Mouse (Mus musculus) limb, embryonic 12.5 days (tissue): ENCODE data around the gene Cacna1f. TPM values are rescaled to one million over a fixed set of nuclear protein-coding genes. Genes with fewer than 3 reads are reported as not detected.

ENCODE experiments used
- ATAC-seq: fragments of 200-750 bp; cut with Nextera tagmentation; 2 replicates; pipeline ENCODE4 v1.8.0; 2017; ENCODE audit warnings: low read depth, moderate TSS enrichment; ENCODE audit not compliant: insufficient number of reproducible peaks, insufficient read depth, low FRiP score, low TSS enrichment
- H3K27ac ChIP-seq: fragments of 300-500 bp; sonication (generic); 2 replicates; pipeline ENCODE4 v1.5.1; 2016; ENCODE audit warnings: mild to moderate bottlenecking, moderate library complexity
- H3K27me3 ChIP-seq: fragments of 300-500 bp; sonication (generic); 2 replicates; pipeline ENCODE4 v1.6.1; 2016; ENCODE audit warnings: mild to moderate bottlenecking, moderate library complexity
- H3K36me3 ChIP-seq: fragments of 300-500 bp; sonication (generic); 2 replicates; pipeline ENCODE4 v1.6.1; 2016; ENCODE audit warnings: mild to moderate bottlenecking, moderate library complexity
- H3K4me1 ChIP-seq: fragments of 300-500 bp; sonication (generic); replicated peaks from 2 replicates; pipeline ENCODE4 v1.6.1; 2016
- H3K4me2 ChIP-seq: fragments of 300-500 bp; sonication (generic); 2 replicates; pipeline ENCODE4 v1.6.1; 2016; ENCODE audit warnings: mild to moderate bottlenecking, moderate library complexity
- H3K4me3 ChIP-seq: fragments of 300-500 bp; sonication (generic); replicated peaks from 2 replicates; pipeline ENCODE4 v1.5.1; 2016; ENCODE audit warnings: mild to moderate bottlenecking
- H3K9ac ChIP-seq: fragments of 300-500 bp; sonication (generic); replicated peaks from 2 replicates; pipeline ENCODE4 v1.6.1; 2016; ENCODE audit warnings: mild to moderate bottlenecking, moderate library complexity
- H3K9me3 ChIP-seq: fragments of 300-500 bp; sonication (generic); 2 replicates; pipeline ENCODE4 v1.6.1; 2016; ENCODE audit warnings: mild to moderate bottlenecking, moderate library complexity
- WGBS: fragments of 180-500 bp; shearing (Covaris S2); methylation state at CpG from one replicate; pipeline ENCODE4 v1.1.7; 2016; 5-methylcytosine and 5-hydroxymethylcytosine counted together
- polyA plus RNA-seq: library from polyadenylated mRNA; unstranded; fragments of >200 nt; fragmentation: Nextera tagmentation; extraction: Ambion mirVana; gene quantifications from 2 replicates; pipeline ENCODE4 v1.2.1, GENCODE M21; 2016

Cacna1f gene
- polyA plus RNA-seq, 1 experiment from 2014 or later: not detected

DNA sequence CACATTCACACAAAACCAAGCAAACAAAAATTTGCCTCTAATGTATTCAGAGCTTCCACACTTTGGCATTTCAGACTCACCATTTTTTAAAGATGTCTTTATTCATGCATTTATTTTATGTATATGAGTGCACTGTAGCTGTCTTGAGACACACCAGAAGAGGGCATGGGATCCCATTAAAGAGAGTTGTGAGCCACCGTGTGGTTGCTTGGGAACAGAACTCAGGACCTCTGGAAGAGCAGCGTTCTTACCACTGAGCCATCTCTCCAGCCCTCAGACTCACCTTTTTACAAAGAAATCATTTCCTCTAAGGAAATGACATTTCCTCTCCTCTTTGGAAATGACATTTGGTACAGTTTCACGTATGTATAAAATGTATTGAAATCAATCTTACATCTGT lies 72.1 kb downstream of the Cacna1f start:
- Histone ChIP-seq H3K4me2 (no peak overlapping the region), H3K9ac (no peak overlapping the region), H3K27me3 (no peaks in the 10 kb centered on the region), H3K27ac (no peak overlapping the region), H3K4me3 (no peak overlapping the region), H3K9me3 (0 out of 2 replicates have a peak, but pooled peaks cover 4% of the 10 kb centered on the region), H3K4me1 (0 out of 2 replicates have a peak, but pooled peaks cover 2% of the 10 kb centered on the region), H3K36me3 (no peaks in the 10 kb centered on the region)
- 38% methylated on average over 3 of the region's 3 CpGs for WGBS
- ATAC-seq: no peak

- Histone ChIP-seq H3K36me3 (no peaks in the 10 kb centered on the region), H3K9me3 (0 out of 2 replicates have a peak, but pooled peaks cover 4% of the 10 kb centered on the region), H3K4me1 (no peaks in the 10 kb centered on the region), H3K4me3 (peak overlapping the region; percentile 24), H3K27ac (no peak overlapping the region), H3K4me2 (peak overlapping the region; percentile 51), H3K9ac (no peak overlapping the region), H3K27me3 (no peaks in the 10 kb centered on the region)
- peak; percentile 92 for ATAC-seq
- WGBS: 18% methylated on average over 27 of the region's 27 CpGs
These were observed 72.6 kb downstream of the Cacna1f start for GRCm38 (mm10) chrX:7679405-7680056.

GRCm38 (mm10) chrX:7680057-7680412 lies 73.2 kb downstream of the Cacna1f start:
- Histone ChIP-seq H3K9ac (no peak overlapping the region), H3K9me3 (no peaks in the 10 kb centered on the region), H3K27ac (no peak overlapping the region), H3K4me1 (no peaks in the 10 kb centered on the region), H3K4me2 (peak overlapping the region; percentile 51), H3K36me3 (no peaks in the 10 kb centered on the region), H3K4me3 (peak overlapping the region; percentile 24), H3K27me3 (no peaks in the 10 kb centered on the region)
- no peak for ATAC-seq
- WGBS: 13% methylated on average over 12 of the region's 12 CpGs

GRCm38 (mm10) chrX:7680864-7681263 lies 74.0 kb downstream of the Cacna1f start, which contains the start of gene Magix:
Gene Magix (minus strand): TSS chrX:7681251.
- H3K9me3 ChIP-seq: no peaks in the 10 kb centered on the region
- no peak for ATAC-seq
- no peak within 1 kb of the TSS for H3K27ac ChIP-seq
- H3K9ac ChIP-seq: no peak within 1 kb of the TSS
- H3K4me2 ChIP-seq: peak within 1 kb of the TSS; percentile 51
- peak within 1 kb of the TSS; percentile 24 for H3K4me3 ChIP-seq
- no peaks in the 10 kb centered on the region for H3K27me3 ChIP-seq
- 62% methylated on average over 14 of the region's 14 CpGs for WGBS
- H3K36me3 ChIP-seq: no peaks in the 10 kb centered on the region
- no peaks in the 10 kb centered on the region for H3K4me1 ChIP-seq

Other genes starting within 250 kb of the Cacna1f start
- gene Usp27x, start 231.3 kb upstream of the Cacna1f start, polyA plus RNA-seq: 1.3 and 1.4 TPM in 2 replicates
- gene Foxp3, start 33.4 kb upstream of the Cacna1f start, polyA plus RNA-seq: 0.06 TPM in 1 of 2 replicates, not detected in the other
- gene Ppp1r3f, start 32.8 kb upstream of the Cacna1f start, polyA plus RNA-seq: 1.9 and 2.4 TPM in 2 replicates
- gene Ccdc22, start 1.6 kb upstream of the Cacna1f start, polyA plus RNA-seq: 31.2 and 32.8 TPM in 2 replicates
- 0.83 and 1.1 TPM in 2 replicates for gene Syp, start 31.4 kb downstream of the Cacna1f start, polyA plus RNA-seq
- 7.2 and 7.4 TPM in 2 replicates for gene Prickle3, start 50.2 kb downstream of the Cacna1f start, polyA plus RNA-seq
- gene Plp2, start 64.3 kb downstream of the Cacna1f start, polyA plus RNA-seq: 68.9 and 76.6 TPM in 2 replicates
- gene Magix, start 74.2 kb downstream of the Cacna1f start, polyA plus RNA-seq: 0.31 TPM in 1 of 2 replicates, not detected in the other
- 42.9 and 43.2 TPM in 2 replicates for gene Gpkow, start 90.0 kb downstream of the Cacna1f start, polyA plus RNA-seq
- 27.5 and 29.1 TPM in 2 replicates for gene Wdr45, start 107.2 kb downstream of the Cacna1f start, polyA plus RNA-seq
- gene Gm45208, start 115.2 kb downstream of the Cacna1f start, polyA plus RNA-seq: 0.96 TPM in 1 of 2 replicates, not detected in the other
- 66.5 and 70.9 TPM in 2 replicates for gene Praf2, start 121.4 kb downstream of the Cacna1f start, polyA plus RNA-seq
- 22.5 and 24.8 TPM in 2 replicates for gene Ccdc120, start 143.8 kb downstream of the Cacna1f start, polyA plus RNA-seq
- 27.7 and 30.4 TPM in 2 replicates for gene Tfe3, start 155.5 kb downstream of the Cacna1f start, polyA plus RNA-seq
- gene Gripap1, start 182.7 kb downstream of the Cacna1f start, polyA plus RNA-seq: 43.5 and 44.7 TPM in 2 replicates
- gene Kcnd1, start 215.2 kb downstream of the Cacna1f start, polyA plus RNA-seq: 0.80 and 0.90 TPM in 2 replicates
- 58.0 and 67.0 TPM in 2 replicates for gene Otud5, start 234.3 kb downstream of the Cacna1f start, polyA plus RNA-seq